Mouse (Mus musculus) hindbrain, embryonic 13.5 days (tissue): Measurements from ENCODE around the gene Cerk. TPM values are rescaled to one million over a fixed set of nuclear protein-coding genes. Genes with fewer than 3 reads are reported as not detected.
"Not testable (repeated sequence)": the region's sequence is repeated elsewhere in the genome, so short reads cannot be mapped to it uniquely, and the experiment has no call there.

Source experiments
- ATAC-seq: fragments of 200-750 bp; cut with Nextera tagmentation; 2 replicates; pipeline ENCODE4 v1.8.0; 2017; ENCODE audit warnings: moderate TSS enrichment; ENCODE audit not compliant: low FRiP score
- H3K27ac ChIP-seq: fragments of 300-500 bp; sonication (generic); 2 replicates; pipeline ENCODE4 v1.5.1; 2015; ENCODE audit warnings: inconsistent platforms, mild to moderate bottlenecking, moderate library complexity
- H3K27me3 ChIP-seq: fragments of 300-500 bp; sonication (generic); 2 replicates; pipeline ENCODE4 v1.6.1; 2015; ENCODE audit warnings: mild to moderate bottlenecking, inconsistent platforms
- H3K36me3 ChIP-seq: fragments of 300-500 bp; sonication (generic); 2 replicates; pipeline ENCODE4 v1.6.1; 2015; ENCODE audit warnings: mild to moderate bottlenecking, inconsistent platforms
- H3K4me1 ChIP-seq: fragments of 300-500 bp; sonication (generic); replicated peaks from 2 replicates; pipeline ENCODE4 v1.6.1; 2015; ENCODE audit warnings: inconsistent platforms
- H3K4me2 ChIP-seq: fragments of 300-500 bp; sonication (generic); 2 replicates; pipeline ENCODE4 v1.6.1; 2015; ENCODE audit warnings: inconsistent platforms, mild to moderate bottlenecking, moderate library complexity
- H3K4me3 ChIP-seq: fragments of 300-500 bp; sonication (generic); 2 replicates; pipeline ENCODE4 v1.5.1; 2015; ENCODE audit warnings: mild to moderate bottlenecking, inconsistent platforms
- H3K9ac ChIP-seq: fragments of 300-500 bp; sonication (generic); 2 replicates; pipeline ENCODE4 v1.6.1; 2015; ENCODE audit warnings: mild to moderate bottlenecking, inconsistent platforms
- H3K9me3 ChIP-seq: fragments of 300-500 bp; sonication (generic); 2 replicates; pipeline ENCODE4 v1.6.1; 2016; ENCODE audit warnings: inconsistent platforms
- WGBS: fragments of 180-500 bp; shearing (Covaris S2); methylation state at CpG from one replicate; pipeline ENCODE4 v1.1.7; 2015; 5-methylcytosine and 5-hydroxymethylcytosine counted together
- polyA plus RNA-seq: library from polyadenylated mRNA; unstranded; fragments of >200 nt; fragmentation: Nextera tagmentation; extraction: Ambion mirVana; gene quantifications from 2 replicates; pipeline ENCODE4 v1.2.1, GENCODE M21; 2015

Cerk gene
- polyA plus RNA-seq, 1 experiment from 2014 or later: 24.3 TPM

DNA sequence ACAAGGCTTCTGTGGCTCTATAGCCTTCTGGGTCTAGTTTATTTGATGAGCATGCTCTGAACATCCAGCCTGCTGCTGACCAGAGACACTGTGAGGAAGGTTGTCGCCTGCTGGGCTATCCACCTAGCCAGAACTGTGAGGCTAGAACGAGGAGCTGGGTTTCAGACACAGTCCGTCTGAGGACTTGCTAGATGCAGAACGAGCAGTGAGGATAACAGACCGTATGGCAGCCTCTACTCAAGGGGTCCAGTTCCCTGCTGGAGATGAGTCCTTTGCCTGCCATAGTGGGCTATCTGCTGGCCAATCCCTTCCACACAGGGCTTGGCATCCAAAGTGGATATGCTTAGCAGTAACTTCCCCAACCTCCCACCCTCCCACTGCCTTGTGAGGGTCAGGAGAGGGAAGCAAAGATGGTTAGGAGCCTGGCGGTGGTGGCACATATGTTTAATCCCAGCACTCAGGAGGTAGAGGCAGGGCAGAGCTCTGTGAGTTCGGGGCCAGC lies 17.4 kb upstream of the Cerk start:
- Histone ChIP-seq H3K9ac (no peak overlapping the region), H3K4me3 (no peak overlapping the region), H3K4me2 (no peak overlapping the region), H3K36me3 (no peaks in the 10 kb centered on the region), H3K4me1 (peaks cover 15% of the 10 kb centered on the region), H3K27ac (no peak overlapping the region), H3K27me3 (no peaks in the 10 kb centered on the region), H3K9me3 (no peaks in the 10 kb centered on the region)
- 86% methylated on average over 7 of the region's 7 CpGs for WGBS
- ATAC-seq: no peak

DNA sequence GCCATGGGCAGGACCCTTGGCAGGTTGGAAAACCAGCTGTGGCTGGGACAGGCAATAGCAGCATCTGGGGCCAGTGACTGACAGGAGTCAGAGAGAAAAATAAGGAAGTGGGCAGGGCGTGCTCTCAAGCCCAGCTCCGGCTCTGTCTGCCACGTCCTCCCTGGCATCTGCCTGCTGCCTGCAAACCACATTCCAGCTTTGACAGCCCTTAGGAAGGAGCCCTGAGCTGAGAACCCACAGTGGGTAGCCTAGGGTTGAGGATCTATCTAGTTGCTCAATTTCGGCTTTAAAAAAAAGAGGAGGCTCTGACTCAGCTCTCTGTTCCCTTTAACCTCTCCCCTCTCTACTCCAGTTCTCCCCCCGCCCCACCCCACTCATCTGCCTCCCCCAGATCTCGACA lies 16.7 kb upstream of the Cerk start:
- Histone ChIP-seq H3K4me2 (no peak overlapping the region), H3K4me3 (no peak overlapping the region), H3K36me3 (no peaks in the 10 kb centered on the region), H3K27ac (no peak overlapping the region), H3K9me3 (no peaks in the 10 kb centered on the region), H3K27me3 (no peaks in the 10 kb centered on the region), H3K4me1 (peaks cover 15% of the 10 kb centered on the region), H3K9ac (no peak overlapping the region)
- ATAC-seq: no peak
- 56% methylated on average over 6 of the region's 6 CpGs for WGBS

DNA sequence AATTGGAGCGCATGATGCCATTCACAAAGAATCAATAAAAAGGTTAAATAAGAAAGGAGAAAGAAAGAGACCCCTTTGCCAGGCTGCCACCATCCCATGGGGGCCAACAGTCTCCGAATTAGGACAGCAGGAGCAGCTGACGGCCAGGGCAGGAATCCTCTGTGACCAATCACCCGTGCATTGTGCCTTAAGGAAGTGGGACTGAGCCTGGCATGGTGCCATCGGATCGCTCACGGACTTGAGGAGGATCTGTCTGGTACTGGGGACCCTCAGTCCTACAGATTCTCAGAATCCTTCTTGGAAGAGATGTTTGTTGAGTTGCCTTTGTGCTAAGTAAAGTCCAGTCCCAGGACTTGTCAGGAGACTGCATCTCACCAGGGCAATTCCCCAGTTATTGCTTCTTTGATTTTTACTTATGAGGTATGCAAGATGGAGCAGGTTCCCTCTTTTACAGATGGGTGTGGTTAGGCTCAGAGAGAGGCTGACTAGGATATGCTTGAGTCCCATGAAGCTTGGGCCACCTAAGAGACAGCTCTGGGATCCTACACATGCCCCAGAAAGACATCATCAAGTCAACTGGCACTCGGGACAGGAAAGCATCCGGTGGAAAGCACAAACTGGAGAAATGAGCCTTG lies 15.9 kb upstream of the Cerk start:
- Histone ChIP-seq H3K27ac (no peak overlapping the region), H3K36me3 (no peaks in the 10 kb centered on the region), H3K4me3 (no peak overlapping the region), H3K4me1 (peaks cover 15% of the 10 kb centered on the region), H3K9me3 (no peaks in the 10 kb centered on the region), H3K27me3 (no peaks in the 10 kb centered on the region), H3K4me2 (no peak overlapping the region), H3K9ac (no peak overlapping the region)
- no peak for ATAC-seq
- 54% methylated on average over 9 of the region's 9 CpGs for WGBS

DNA sequence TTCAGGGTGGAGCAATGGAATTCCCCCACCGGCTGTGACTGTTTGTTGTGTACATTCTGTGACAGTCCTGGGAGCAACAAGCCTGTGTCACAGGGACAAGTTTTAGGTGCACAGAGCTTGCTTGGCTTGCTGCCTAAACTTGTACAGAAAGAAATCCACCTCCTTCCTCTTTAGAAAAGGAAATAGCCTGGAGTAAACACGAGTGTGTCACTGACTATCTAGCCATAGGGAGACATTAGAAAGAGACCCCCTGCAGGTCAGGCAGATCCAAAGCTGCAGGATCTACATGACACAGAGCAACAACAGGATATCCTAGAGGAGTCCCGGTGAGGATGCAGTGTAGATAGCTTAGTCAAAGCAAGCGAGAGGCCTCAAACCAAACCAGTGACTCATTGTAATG lies 15.2 kb upstream of the Cerk start:
- Histone ChIP-seq H3K4me1 (peaks cover 15% of the 10 kb centered on the region), H3K9ac (0 out of 2 replicates have a peak overlapping the region, but pooled peaks have one; percentile 2), H3K4me2 (no peak overlapping the region), H3K27ac (no peak overlapping the region), H3K36me3 (no peaks in the 10 kb centered on the region), H3K4me3 (no peak overlapping the region), H3K27me3 (no peaks in the 10 kb centered on the region), H3K9me3 (no peaks in the 10 kb centered on the region)
- 38% methylated on average over 4 of the region's 4 CpGs for WGBS
- no peak for ATAC-seq

DNA sequence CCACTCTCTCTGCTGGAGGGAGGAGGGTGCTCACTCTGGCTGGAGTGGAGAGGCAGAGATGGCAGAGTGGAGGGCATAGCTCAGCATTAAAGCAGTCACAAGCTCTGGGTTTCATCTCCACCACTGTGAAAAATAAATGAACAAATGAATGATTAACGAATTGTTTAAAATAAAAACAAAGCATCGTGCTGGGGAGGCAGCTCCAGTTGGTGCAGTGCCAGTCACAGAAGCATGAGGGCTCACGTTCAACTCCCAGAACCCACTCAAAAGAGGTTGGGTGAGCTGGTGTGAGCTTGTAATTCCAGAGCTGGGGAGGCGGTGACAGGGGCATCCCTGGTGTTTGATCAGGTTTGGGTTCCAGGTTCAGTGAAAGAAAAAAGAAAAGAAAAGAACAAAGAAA lies 14.2 kb upstream of the Cerk start:
- WGBS: 53% methylated on average over 4 of the region's 4 CpGs

DNA sequence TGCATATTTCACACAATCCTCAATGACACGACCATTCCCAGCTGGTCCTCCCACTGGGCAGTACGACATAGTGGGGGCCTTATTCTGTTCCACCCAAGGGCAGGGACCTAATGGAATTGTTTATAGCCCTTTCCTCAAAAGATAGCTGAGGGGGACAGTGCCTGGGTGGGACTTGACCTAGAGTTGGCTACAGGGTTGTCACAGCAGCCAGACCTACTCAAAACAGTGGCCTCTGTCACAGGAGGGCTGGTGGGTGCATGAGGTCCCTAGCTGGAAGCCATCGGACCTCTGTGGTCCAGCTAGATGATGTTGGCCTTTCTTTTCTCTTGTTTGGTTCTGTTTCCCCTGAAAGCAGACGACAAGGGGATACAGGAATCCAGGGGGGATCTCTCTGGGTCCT lies 13.5 kb upstream of the Cerk start:
- Histone ChIP-seq H3K4me3 (no peak overlapping the region), H3K9me3 (no peaks in the 10 kb centered on the region), H3K36me3 (no peaks in the 10 kb centered on the region), H3K27ac (no peak overlapping the region), H3K9ac (no peak overlapping the region), H3K4me1 (peaks cover 15% of the 10 kb centered on the region), H3K4me2 (no peak overlapping the region), H3K27me3 (no peaks in the 10 kb centered on the region)
- no peak for ATAC-seq
- WGBS: 67% methylated on average over 4 of the region's 4 CpGs

More for the DNA sequence above, 14.2 kb upstream of the Cerk start:
- Histone ChIP-seq H3K27me3 (no peaks in the 10 kb centered on the region), H3K4me2 (no peak overlapping the region), H3K9ac (no peak overlapping the region), H3K36me3 (no peaks in the 10 kb centered on the region), H3K9me3 (no peaks in the 10 kb centered on the region), H3K4me1 (peaks cover 15% of the 10 kb centered on the region), H3K27ac (no peak overlapping the region), H3K4me3 (no peak overlapping the region)
- ATAC-seq: no peak

DNA sequence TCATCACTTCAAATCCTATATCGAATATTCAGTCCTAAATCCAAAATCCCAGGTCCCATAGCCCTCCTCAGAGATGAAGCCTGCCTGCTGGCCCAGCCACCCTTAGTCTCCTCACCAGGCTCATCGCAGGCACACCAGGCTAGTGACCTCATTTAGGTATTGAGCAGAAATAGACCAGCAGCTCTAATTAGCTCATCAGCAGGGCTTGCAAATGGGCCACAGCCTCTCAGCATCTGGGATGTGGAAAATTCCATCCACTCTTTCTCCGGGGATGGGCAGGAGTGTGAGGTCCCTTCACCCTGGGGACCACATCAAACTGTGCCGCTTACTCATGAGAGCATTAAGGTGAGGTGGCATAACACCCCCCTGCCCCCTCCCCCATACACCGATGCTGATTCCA lies 13.1 kb upstream of the Cerk start:
- H3K36me3 ChIP-seq: no peaks in the 10 kb centered on the region
- H3K27me3 ChIP-seq: no peaks in the 10 kb centered on the region
- no peak overlapping the region for H3K27ac ChIP-seq
- no peaks in the 10 kb centered on the region for H3K9me3 ChIP-seq
- H3K4me1 ChIP-seq: peaks cover 15% of the 10 kb centered on the region
- no peak for ATAC-seq
- 86% methylated on average over 5 of the region's 5 CpGs for WGBS
- no peak overlapping the region for H3K4me2 ChIP-seq
- H3K9ac ChIP-seq: no peak overlapping the region
- no peak overlapping the region for H3K4me3 ChIP-seq

DNA sequence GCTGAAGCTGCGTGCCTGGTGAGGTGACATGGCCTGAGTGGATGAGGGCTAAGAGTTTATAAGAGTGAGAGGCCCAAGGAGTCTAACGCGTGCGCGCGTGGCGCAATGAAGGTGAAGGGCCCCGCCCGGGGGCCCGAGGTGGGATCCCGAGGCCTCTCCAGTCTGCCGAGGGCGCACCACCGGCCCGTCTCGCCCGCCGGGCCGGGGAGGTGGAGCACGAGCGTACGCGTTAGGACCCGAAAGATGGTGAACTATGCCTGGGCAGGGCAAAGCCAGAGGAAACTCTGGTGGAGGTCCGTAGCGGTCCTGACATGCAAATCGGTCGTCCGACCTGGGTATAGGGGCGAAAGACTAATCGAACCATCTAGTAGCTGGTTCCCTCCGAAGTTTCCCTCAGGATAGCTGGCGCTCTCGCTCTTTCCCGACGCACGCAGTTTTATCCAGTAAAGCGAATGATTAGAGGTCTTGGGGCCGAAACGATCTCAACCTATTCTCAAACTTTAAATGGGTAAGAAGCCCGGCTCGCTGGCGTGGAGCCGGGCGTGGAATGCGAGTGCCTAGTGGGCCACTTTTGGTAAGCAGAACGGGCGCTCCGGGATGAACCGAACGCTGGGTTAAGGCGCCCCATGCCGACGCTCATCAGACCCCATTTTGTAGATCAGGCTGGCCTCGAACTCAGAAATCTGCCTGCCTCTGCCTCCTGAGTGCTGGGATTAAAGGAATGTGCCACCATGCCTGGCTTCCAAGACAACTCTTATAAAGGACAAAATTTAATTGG lies 8.9 kb upstream of the Cerk start:
- not testable (repeated sequence) for H3K9me3 ChIP-seq, H3K4me3 ChIP-seq, H3K4me2 ChIP-seq, H3K27ac ChIP-seq, H3K4me1 ChIP-seq, H3K9ac ChIP-seq, H3K27me3 ChIP-seq, H3K36me3 ChIP-seq
- peak; percentile 94 for ATAC-seq
- 79% methylated on average over 55 of the region's 55 CpGs for WGBS

DNA sequence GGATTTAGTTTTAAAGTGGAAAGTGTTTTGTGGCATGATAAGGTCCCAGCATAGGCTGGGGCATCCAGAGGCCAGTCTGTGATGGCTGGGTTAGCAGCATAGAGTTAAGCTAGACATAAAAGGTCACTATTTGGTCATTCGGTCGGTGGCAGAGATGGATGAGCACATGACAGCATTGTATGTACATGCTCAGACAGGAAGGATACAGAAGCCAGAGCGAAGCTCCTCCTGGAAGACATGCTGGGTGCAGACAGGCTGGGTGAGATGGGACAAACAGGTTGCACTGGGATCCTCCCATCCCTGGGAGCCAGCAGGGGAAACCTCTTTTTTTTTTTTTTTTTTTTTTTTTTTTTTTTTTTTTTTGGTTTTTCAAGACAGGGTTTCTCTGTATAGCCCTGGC lies 6.0 kb upstream of the Cerk start:
- Histone ChIP-seq H3K4me2 (no peak overlapping the region), H3K4me1 (peaks cover 18% of the 10 kb centered on the region), H3K9ac (no peak overlapping the region), H3K4me3 (no peak overlapping the region), H3K36me3 (no peaks in the 10 kb centered on the region), H3K9me3 (no peaks in the 10 kb centered on the region), H3K27me3 (no peaks in the 10 kb centered on the region), H3K27ac (no peak overlapping the region)
- WGBS: 77% methylated on average over 3 of the region's 3 CpGs
- no peak for ATAC-seq

DNA sequence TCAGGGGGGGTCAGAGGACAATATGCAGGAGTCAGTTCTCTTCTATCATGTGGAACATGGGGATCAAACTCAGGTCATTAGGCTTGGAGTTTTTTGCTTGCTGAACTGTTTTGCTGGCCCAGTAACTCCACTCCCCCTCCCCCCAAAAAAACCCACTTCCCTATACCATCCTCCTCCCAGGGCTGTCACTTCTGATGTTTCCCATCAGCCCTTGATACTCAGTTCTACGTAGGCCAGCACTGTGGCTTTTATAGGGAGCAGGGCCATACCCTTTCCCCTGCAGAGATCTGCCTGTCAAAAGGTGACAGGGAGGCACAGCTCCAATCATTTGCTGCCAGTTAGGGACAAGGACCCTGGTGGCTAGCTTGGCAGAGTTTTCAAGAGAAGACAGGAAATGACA lies 5.6 kb upstream of the Cerk start:
- no peak for ATAC-seq
- H3K4me3 ChIP-seq: no peak overlapping the region

DNA sequence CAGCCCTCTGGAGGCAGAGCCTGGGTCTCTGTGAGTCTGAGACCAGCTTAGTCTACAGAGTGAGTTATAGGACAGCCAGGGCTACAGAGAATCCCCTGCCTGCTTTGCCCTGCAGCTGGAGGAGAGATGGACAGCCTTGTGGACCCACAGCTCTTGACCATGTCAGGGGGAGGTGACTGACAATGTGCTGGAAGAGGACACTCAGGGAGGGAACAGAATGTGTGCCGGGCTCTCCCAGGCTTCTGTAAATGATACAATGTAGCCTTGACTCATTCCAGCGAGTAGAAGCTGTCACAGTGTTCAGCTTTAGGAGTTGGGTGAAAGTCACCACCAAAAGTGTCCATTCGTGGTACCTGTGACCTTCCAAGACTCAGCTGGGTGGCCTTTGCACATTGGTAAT lies 4.4 kb upstream of the Cerk start:
- Histone ChIP-seq H3K36me3 (no peaks in the 10 kb centered on the region), H3K27ac (no peak overlapping the region), H3K4me3 (no peak overlapping the region), H3K4me2 (no peak overlapping the region), H3K27me3 (no peaks in the 10 kb centered on the region), H3K9ac (no peak overlapping the region), H3K4me1 (peaks cover 28% of the 10 kb centered on the region), H3K9me3 (no peaks in the 10 kb centered on the region)
- no peak for ATAC-seq
- 88% methylated on average over 3 of the region's 3 CpGs for WGBS

More for the DNA sequence above, 5.6 kb upstream of the Cerk start:
- Histone ChIP-seq H3K27me3 (no peaks in the 10 kb centered on the region), H3K27ac (no peak overlapping the region), H3K36me3 (no peaks in the 10 kb centered on the region), H3K9ac (no peak overlapping the region), H3K4me1 (peaks cover 22% of the 10 kb centered on the region), H3K9me3 (no peaks in the 10 kb centered on the region), H3K4me2 (no peak overlapping the region)
- 52% methylated on average over 1 of the region's 1 CpGs for WGBS

DNA sequence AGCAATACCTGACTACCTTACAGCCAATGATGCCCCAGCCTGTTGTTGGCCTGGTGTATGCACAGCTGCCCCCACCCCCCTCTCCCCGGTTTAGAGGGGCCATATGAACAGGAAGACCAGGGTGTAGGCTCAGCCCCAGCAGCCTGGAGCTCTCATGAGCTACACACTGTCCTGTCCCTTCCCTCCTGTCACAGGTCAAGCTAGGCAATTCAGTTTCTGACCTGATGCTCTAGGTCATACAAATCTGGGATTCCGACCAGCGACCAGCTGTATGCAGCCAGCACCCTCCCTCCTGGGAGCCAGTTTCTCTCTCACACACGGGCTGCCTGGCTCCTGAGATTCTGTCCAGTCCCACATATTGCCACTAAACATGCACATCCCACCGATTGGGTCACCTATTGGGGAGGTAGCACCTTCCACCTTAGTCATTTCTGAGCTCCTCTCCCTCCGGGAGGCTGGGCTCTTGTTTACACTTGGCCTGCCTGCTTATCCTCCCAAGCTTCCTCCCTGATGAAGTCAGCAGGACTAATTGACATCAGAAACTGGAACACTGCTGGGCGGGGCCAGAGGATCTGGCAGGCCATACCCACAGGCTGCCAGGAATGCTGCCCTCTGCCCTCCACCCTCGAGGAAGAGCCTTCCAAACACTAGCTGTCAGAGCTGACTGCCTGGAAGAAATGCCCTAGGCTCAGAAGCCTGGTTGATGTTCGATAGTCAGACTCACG lies 3.0 kb upstream of the Cerk start:
- peaks cover 39% of the 10 kb centered on the region for H3K4me1 ChIP-seq
- H3K27ac ChIP-seq: peak overlapping the region; percentile 79
- WGBS: 34% methylated on average over 10 of the region's 10 CpGs
- H3K36me3 ChIP-seq: no peaks in the 10 kb centered on the region
- no peaks in the 10 kb centered on the region for H3K9me3 ChIP-seq
- H3K9ac ChIP-seq: 0 out of 2 replicates have a peak overlapping the region, but pooled peaks have one; percentile 49
- H3K4me2 ChIP-seq: no peak overlapping the region
- H3K27me3 ChIP-seq: no peaks in the 10 kb centered on the region
- no peak for ATAC-seq
- H3K4me3 ChIP-seq: no peak overlapping the region
